Mouse (Mus musculus) liver, adult 2 months (tissue): ENCODE data around the gene Sod2.

ENCODE experiments used
- CTCF ChIP-seq: fragments of 200-500 bp; IDR thresholded peaks from 2 replicates; pipeline ENCODE4 v1.5.1; 2011; ENCODE audit warnings: low read depth, low read length, control low read depth
- POLR2A ChIP-seq: fragments of 200-500 bp; IDR thresholded peaks from 2 replicates; pipeline ENCODE4 v1.6.1; 2011; ENCODE audit warnings: low read length, control low read depth; ENCODE audit not compliant: insufficient read depth; ENCODE audit errors: extremely low read depth

GRCm38 (mm10) chr17:13008528-13008927, 1.9 kb downstream of the Sod2 start:
- TF ChIP-seq POLR2A (no peak), CTCF (no peak)
